Mouse (Mus musculus): Measurements from ENCODE around the gene Sept9. TPM values are rescaled to one million over a fixed set of nuclear protein-coding genes. Genes with fewer than 3 reads are reported as not detected.
A peak's percentile ranks its signal among the peaks of the same experiment; 100 is the strongest.

The Sept9 gene
- polyA plus RNA-seq, 1 experiment from 2014 or later: 139 TPM

DNA sequence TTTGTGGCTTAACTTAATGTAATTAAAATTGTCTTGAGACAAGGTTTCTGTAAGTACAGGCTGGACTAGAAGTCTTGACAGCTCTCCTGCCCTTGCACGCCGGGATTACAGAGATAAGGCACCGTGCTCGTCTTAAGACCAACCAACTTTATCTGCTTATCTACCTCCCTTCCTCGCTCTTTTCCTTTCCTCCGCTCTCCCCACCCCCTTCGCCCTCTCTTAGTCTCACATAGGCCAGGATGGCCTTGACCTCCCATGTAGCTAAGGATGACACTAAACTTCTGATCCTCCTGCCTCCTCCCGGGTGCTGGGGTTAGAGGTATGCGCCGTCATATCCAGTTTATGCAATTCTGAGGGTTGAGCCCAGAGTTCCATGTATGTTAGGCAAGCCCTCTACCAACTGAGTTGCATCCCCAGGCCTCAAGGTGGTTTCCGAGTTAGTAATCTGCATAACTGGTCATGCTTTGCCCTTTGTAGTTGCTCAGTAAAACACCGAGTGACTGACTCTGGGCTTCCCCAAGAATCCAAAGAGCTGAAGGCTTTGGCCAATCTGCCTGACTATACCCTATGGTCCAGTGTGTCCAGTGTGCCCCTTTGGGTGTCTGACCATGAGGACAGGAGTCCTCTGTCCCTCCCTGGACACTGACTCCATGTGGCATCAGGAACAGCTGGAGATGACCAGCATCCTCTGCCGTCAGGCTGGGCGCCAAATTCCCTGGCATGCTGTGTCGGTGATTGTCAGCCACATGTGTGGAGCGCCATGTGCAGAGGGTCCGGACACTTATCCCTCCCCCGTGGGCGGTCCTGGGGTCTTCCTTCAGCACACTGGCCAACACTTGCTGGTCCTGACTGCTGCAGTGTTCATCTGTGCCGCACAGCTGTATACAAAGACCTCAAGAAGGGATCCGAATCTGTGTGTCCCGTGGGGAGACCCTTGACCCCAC is 50.8 kb downstream of the Sept9 start:
- Histone ChIP-seq H3K27ac (ENCODE audit: low read length) (no peak overlapping the region), H3K27me3 (ENCODE audit: control insufficient read depth, insufficient read depth, low read depth, low read length) (no peaks in the 10 kb centered on the region), H3K4me3 (ENCODE audit: low read length) (no peak overlapping the region), H3K36me3 (ENCODE audit: control insufficient read depth, insufficient read depth, low read length) (no peaks in the 10 kb centered on the region), H3K9me3 (ENCODE audit: control insufficient read depth, low read length) (no peaks in the 10 kb centered on the region), H3K4me2 (ENCODE audit: low read depth, low read length) (no peak overlapping the region), H3K4me1 (replicated peaks; ENCODE audit: control insufficient read depth, insufficient read depth, low read length) (peaks cover 34% of the 10 kb centered on the region), H3K9ac (ENCODE audit: low read length) (no peak overlapping the region)
- 79% methylated on average over 22 of the region's 22 CpGs for WGBS
- no peak for ATAC-seq (ENCODE audit: low read depth)

DNA sequence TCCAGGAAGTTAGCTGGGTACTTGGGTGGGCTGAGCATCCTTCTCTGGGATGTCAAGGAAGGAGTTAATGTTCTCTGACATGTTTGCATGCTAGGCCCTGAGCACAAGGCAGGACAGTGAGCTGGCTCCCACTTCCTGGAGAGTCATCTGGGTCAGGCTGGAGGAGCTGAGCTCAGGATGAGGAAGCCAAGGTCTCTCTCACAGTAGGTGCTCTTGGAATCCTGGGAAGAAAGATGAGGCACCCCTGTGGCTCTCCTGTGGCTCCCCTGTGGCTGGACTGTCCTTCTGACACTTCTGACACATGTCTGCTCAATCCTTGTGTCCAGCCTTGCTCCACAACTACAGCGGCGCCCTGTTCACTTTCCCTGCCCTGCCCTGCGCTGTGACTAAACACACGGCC is 52.3 kb downstream of the Sept9 start:
- Histone ChIP-seq H3K27ac (ENCODE audit: low read length) (peak overlapping the region; percentile 10; the same call in 1 of the 2 replicates), H3K4me2 (ENCODE audit: low read depth, low read length) (no peak overlapping the region), H3K27me3 (ENCODE audit: control insufficient read depth, insufficient read depth, low read depth, low read length) (no peaks in the 10 kb centered on the region), H3K4me1 (replicated peaks; ENCODE audit: control insufficient read depth, insufficient read depth, low read length) (peaks cover 39% of the 10 kb centered on the region), H3K4me3 (ENCODE audit: low read length) (no peak overlapping the region), H3K9me3 (ENCODE audit: control insufficient read depth, low read length) (no peaks in the 10 kb centered on the region), H3K9ac (ENCODE audit: low read length) (peak overlapping the region; percentile 19; the same call in 1 of the 2 replicates), H3K36me3 (ENCODE audit: control insufficient read depth, insufficient read depth, low read length) (peaks cover under 1% of the 10 kb centered on the region; the same call in 1 of the 2 replicates)
- 69% methylated on average over 4 of the region's 4 CpGs for WGBS
- ATAC-seq (ENCODE audit: low read depth): no peak

DNA sequence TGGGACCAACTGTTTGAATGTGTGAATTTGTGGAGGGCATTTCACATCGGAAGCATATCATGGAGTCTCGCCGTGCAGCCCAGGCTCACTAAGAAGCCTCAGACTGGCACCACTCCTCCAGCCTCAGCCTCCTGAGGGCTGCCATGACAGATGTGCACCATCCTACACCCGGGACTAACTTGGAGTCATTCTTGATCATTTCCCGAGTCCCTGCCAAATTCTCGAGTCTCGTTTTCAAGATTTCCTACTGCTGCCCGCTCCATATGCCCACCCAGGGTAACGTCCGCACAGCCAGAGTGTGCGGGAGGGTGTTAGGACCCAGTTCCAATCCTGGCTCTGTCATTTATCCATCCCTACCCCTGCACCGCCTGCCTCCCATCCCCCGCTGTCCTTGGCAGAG is 53.4 kb downstream of the Sept9 start:
- H3K4me3 ChIP-seq (ENCODE audit: low read length): no peak overlapping the region
- no peaks in the 10 kb centered on the region for H3K27me3 ChIP-seq (ENCODE audit: control insufficient read depth, insufficient read depth, low read depth, low read length)
- no peaks in the 10 kb centered on the region for H3K9me3 ChIP-seq (ENCODE audit: control insufficient read depth, low read length)
- H3K9ac ChIP-seq (ENCODE audit: low read length): no peak overlapping the region
- H3K4me1 ChIP-seq (replicated peaks; ENCODE audit: control insufficient read depth, insufficient read depth, low read length): peaks cover 37% of the 10 kb centered on the region
- H3K27ac ChIP-seq (ENCODE audit: low read length): no peak overlapping the region
- H3K36me3 ChIP-seq (ENCODE audit: control insufficient read depth, insufficient read depth, low read length): peaks cover 3% of the 10 kb centered on the region; the same call in 1 of the 2 replicates
- no peak for ATAC-seq (ENCODE audit: low read depth)
- H3K4me2 ChIP-seq (ENCODE audit: low read depth, low read length): no peak overlapping the region
- 79% methylated on average over 13 of the region's 13 CpGs for WGBS

DNA sequence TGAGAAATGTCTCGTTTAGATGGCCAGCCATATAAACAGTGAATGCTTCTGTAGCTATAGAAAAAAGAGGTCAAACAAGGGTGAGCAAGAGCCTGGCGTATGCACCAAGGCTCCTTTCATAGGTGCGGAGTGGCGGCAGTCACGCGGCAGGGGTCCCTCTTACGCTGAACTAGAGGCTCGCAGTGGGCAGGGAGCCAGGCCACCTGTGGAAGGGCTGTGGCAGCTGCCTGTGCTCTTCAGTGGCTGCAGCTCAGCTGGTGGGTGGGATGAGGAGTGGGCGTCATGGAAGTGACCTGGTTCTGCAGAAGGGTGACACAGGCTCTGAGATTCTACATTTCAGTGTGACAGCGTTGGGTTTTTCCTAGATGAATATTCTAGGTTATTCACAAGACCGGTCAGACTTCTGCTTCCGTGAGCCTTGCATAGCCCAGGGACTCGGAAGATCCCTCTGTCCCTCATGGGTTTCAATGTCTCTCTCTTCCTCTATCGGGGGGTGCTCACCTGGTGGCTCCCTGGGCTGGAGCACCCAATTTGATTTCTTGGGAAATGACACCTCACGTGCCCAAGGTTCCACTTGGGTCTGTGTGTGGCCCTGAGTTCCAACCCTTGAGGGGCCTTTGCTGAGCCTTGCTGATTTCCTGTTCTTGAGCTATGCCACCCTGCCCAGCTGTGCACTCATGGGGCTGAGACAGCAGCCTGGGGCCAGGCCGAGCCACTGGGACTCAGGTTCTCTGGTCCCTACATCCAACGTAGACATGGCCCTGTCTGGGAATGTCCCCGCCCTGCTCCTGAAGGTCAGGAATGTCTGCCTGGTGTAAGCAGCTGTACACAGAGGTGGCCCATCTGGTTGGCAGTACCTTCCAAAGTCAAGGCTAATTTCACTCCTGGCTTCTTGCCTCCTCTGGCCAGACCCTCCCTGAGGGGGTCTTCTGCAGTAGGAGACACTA is 55.0 kb downstream of the Sept9 start:
- WGBS: 50% methylated on average over 18 of the region's 18 CpGs
- ATAC-seq (ENCODE audit: low read depth): peak; percentile 35
- Histone ChIP-seq H3K36me3 (ENCODE audit: control insufficient read depth, insufficient read depth, low read length) (peaks cover 3% of the 10 kb centered on the region; the same call in 1 of the 2 replicates), H3K4me1 (replicated peaks; ENCODE audit: control insufficient read depth, insufficient read depth, low read length) (peaks cover 27% of the 10 kb centered on the region), H3K9ac (ENCODE audit: low read length) (no peak overlapping the region), H3K9me3 (ENCODE audit: control insufficient read depth, low read length) (no peaks in the 10 kb centered on the region), H3K27ac (ENCODE audit: low read length) (no peak overlapping the region; the same call in none of the 2 replicates), H3K27me3 (ENCODE audit: control insufficient read depth, insufficient read depth, low read depth, low read length) (no peaks in the 10 kb centered on the region), H3K4me3 (ENCODE audit: low read length) (no peak overlapping the region), H3K4me2 (ENCODE audit: low read depth, low read length) (no peak overlapping the region)

DNA sequence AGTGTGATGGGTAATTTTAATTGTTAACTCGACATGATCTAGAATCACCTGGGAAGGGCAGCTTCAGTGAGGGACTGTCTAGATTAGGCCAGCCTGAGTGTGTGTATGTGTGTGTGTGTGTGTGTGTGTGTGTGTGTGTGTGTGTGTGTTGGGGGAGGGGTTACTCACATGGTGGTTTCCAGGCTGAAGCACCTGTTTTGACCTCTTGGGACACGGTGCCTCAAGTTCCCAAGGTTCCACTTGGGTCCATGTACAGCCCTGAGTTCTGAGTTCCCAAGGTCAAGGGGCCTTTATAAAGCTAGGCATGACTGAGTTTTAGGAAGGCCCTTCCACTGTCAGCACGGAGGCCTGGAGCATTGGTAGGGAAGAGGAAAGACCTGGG is 55.6 kb downstream of the Sept9 start:
- no peak overlapping the region for H3K4me3 ChIP-seq (ENCODE audit: low read length)
- no peak overlapping the region for H3K27ac ChIP-seq (ENCODE audit: low read length)
- no peaks in the 10 kb centered on the region for H3K9me3 ChIP-seq (ENCODE audit: control insufficient read depth, low read length)
- peaks cover 3% of the 10 kb centered on the region; the same call in 1 of the 2 replicates for H3K36me3 ChIP-seq (ENCODE audit: control insufficient read depth, insufficient read depth, low read length)
- H3K27me3 ChIP-seq (ENCODE audit: control insufficient read depth, insufficient read depth, low read depth, low read length): no peaks in the 10 kb centered on the region
- H3K4me1 ChIP-seq (replicated peaks; ENCODE audit: control insufficient read depth, insufficient read depth, low read length): peaks cover 26% of the 10 kb centered on the region
- H3K4me2 ChIP-seq (ENCODE audit: low read depth, low read length): no peak overlapping the region
- ATAC-seq (ENCODE audit: low read depth): no peak
- 71% methylated on average over 3 of the region's 3 CpGs for WGBS
- H3K9ac ChIP-seq (ENCODE audit: low read length): no peak overlapping the region

DNA sequence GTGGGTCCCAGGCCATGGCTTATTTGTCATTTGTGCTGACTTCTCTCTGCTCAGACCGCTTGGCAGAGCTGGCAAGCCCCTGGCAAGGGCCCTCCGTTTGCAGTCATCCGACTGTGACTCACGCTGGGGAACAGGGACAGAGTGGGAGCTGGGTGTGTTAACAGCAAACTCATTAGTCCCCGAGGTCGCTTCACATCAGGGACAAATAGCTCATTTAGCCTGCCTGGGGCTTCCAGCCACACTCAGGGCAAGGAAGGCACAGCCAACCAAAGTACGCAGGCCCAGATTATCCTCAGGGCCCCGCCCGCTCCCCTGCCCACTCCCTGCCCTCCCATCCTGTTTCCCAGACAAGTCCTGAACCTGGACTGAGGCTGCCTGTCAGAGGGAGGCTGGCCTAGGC is 56.6 kb downstream of the Sept9 start:
- 0 out of 2 replicates have a peak, but pooled peaks have one; percentile 16 for ATAC-seq (ENCODE audit: low read depth)
- 62% methylated on average over 9 of the region's 9 CpGs for WGBS
- H3K9me3 ChIP-seq (ENCODE audit: control insufficient read depth, low read length): no peaks in the 10 kb centered on the region
- no peak overlapping the region for H3K27ac ChIP-seq (ENCODE audit: low read length)
- H3K36me3 ChIP-seq (ENCODE audit: control insufficient read depth, insufficient read depth, low read length): peaks cover 3% of the 10 kb centered on the region; the same call in 1 of the 2 replicates
- H3K27me3 ChIP-seq (ENCODE audit: control insufficient read depth, insufficient read depth, low read depth, low read length): no peaks in the 10 kb centered on the region
- no peak overlapping the region for H3K4me2 ChIP-seq (ENCODE audit: low read depth, low read length)
- H3K4me1 ChIP-seq (replicated peaks; ENCODE audit: control insufficient read depth, insufficient read depth, low read length): peaks cover 26% of the 10 kb centered on the region
- no peak overlapping the region for H3K4me3 ChIP-seq (ENCODE audit: low read length)
- 0 out of 2 replicates have a peak overlapping the region, but pooled peaks have one; percentile 16 for H3K9ac ChIP-seq (ENCODE audit: low read length)

DNA sequence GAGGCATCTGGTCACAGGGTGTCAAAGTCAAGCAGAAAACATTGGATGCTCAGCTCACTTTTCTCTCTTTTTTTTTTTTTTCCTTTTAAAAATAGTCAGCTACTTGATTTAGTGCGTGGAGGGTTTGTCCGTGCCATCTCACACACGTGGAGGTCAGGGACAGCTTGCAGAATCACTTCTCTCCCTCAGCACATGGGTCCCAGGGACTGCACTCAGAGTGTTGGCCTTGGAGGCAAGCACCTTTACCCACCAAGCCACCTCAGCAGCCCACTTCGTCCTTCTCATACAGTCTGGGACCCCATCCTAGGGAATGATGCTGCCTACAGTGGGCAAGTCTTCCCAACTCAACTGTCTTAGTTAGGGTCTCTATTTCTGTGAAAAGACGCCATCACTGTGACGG is 57.4 kb downstream of the Sept9 start:
- no peak overlapping the region for H3K27ac ChIP-seq (ENCODE audit: low read length)
- ATAC-seq (ENCODE audit: low read depth): no peak
- no peak overlapping the region for H3K4me2 ChIP-seq (ENCODE audit: low read depth, low read length)
- H3K9me3 ChIP-seq (ENCODE audit: control insufficient read depth, low read length): no peaks in the 10 kb centered on the region
- H3K36me3 ChIP-seq (ENCODE audit: control insufficient read depth, insufficient read depth, low read length): peaks cover 3% of the 10 kb centered on the region; the same call in 1 of the 2 replicates
- no peaks in the 10 kb centered on the region for H3K27me3 ChIP-seq (ENCODE audit: control insufficient read depth, insufficient read depth, low read depth, low read length)
- no peak overlapping the region for H3K9ac ChIP-seq (ENCODE audit: low read length)
- H3K4me1 ChIP-seq (replicated peaks; ENCODE audit: control insufficient read depth, insufficient read depth, low read length): peaks cover 22% of the 10 kb centered on the region
- H3K4me3 ChIP-seq (ENCODE audit: low read length): no peak overlapping the region
- 85% methylated on average over 6 of the region's 6 CpGs for WGBS

DNA sequence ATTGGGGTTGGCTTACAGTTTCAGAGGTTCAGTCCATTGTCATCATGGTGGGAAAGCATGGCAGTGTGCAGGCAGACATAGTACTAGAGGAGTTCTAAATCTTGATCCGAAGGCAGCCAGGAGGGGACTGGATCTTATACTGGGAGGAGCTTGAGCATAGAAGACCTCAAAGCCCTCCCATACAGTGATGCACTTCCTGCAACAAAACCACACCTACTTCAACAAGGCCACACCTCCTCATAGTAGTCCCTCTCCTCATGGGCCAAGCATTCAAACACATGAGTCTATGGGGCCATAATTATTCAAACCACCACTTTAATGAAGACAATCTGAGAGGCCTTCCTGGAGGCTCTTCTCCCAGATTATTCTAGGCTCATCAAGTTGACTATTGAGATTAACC is 57.8 kb downstream of the Sept9 start:
- H3K9me3 ChIP-seq (ENCODE audit: control insufficient read depth, low read length): no peaks in the 10 kb centered on the region
- peaks cover 3% of the 10 kb centered on the region; the same call in 1 of the 2 replicates for H3K36me3 ChIP-seq (ENCODE audit: control insufficient read depth, insufficient read depth, low read length)
- WGBS: 90% methylated on average over 1 of the region's 1 CpGs
- no peaks in the 10 kb centered on the region for H3K27me3 ChIP-seq (ENCODE audit: control insufficient read depth, insufficient read depth, low read depth, low read length)
- ATAC-seq (ENCODE audit: low read depth): no peak
- no peak overlapping the region for H3K4me2 ChIP-seq (ENCODE audit: low read depth, low read length)
- no peak overlapping the region for H3K27ac ChIP-seq (ENCODE audit: low read length)
- H3K4me3 ChIP-seq (ENCODE audit: low read length): no peak overlapping the region
- H3K4me1 ChIP-seq (replicated peaks; ENCODE audit: control insufficient read depth, insufficient read depth, low read length): peaks cover 20% of the 10 kb centered on the region
- no peak overlapping the region for H3K9ac ChIP-seq (ENCODE audit: low read length)

DNA sequence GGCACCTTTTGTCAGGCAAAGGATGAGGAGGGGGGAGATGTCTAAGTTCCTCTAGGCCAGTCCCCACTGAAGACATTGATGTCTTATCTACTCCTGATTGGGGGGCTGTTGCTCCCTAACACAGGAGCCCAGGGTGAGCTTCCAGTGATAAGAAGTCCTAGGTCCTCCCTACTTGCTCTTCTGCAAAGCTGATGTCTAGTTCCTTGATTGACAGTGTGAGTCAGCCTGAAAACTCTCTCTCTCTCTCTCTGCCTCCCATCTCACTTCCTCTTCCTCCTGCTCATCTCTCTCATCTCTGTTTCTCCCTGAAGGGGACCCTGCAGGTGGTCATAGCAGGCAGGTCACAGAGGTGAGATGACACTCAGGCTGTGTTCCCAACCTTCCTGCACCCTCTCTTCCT is 58.4 kb downstream of the Sept9 start:
- Histone ChIP-seq H3K4me2 (ENCODE audit: low read depth, low read length) (no peak overlapping the region), H3K27ac (ENCODE audit: low read length) (no peak overlapping the region)
- no peak for ATAC-seq (ENCODE audit: low read depth)

More for the DNA sequence above, 58.4 kb downstream of the Sept9 start:
- Histone ChIP-seq H3K27me3 (ENCODE audit: control insufficient read depth, insufficient read depth, low read depth, low read length) (no peaks in the 10 kb centered on the region), H3K36me3 (ENCODE audit: control insufficient read depth, insufficient read depth, low read length) (peaks cover 3% of the 10 kb centered on the region; the same call in 1 of the 2 replicates), H3K9ac (ENCODE audit: low read length) (no peak overlapping the region), H3K4me1 (replicated peaks; ENCODE audit: control insufficient read depth, insufficient read depth, low read length) (peaks cover 20% of the 10 kb centered on the region), H3K9me3 (ENCODE audit: control insufficient read depth, low read length) (no peaks in the 10 kb centered on the region), H3K4me3 (ENCODE audit: low read length) (no peak overlapping the region)

Measured in lung, embryonic 16.5 days (tissue).